In the genomic region with DNA sequence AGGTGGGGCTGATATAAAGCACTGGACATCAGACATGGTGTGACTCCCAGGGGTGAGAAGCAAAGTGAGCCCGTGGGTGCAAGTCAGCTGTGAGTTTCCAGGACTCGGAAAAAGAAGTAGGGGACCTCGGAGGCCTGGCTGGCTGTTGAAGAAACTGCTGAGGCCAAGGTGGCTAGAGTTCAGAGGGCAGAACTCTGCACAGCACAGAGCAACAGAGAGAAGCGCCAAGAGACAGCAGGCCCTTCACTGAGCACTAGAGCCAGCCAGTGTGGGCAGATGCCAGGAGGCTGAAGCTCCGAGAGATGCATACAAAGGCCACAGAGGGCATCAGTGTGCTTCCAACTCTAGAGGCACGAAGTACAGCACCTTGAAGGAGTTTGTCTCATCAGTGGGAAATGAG, we compare ENCODE assay signal across 9 mouse cellular contexts. TPM values are rescaled to one million over a fixed set of nuclear protein-coding genes. Genes with fewer than 3 reads are reported as not detected.
DNase-seq lines count a peak whose midpoint lies in the region; ATAC-seq lines count a peak whose summit lies in the region.
"Had no signal": no experiment of that assay in that cellular context is flagged by ENCODE, and none has a peak within 500 bp of the region (broad histone marks: within the 10 kb centered on the region; RNA-seq: fewer than 3 reads in every experiment).

No protein-coding gene starts in this region.

- peaks cover 5% of the 10 kb centered on the region; the same call in 1 of the 2 replicates for H3K36me3 ChIP-seq in heart, embryonic 11.5 days (ENCODE audit: control insufficient read depth, insufficient read depth, low read length)
- peaks cover 59% of the 10 kb centered on the region for H3K36me3 ChIP-seq in liver, embryonic 13.5 days
- peaks cover 8% of the 10 kb centered on the region for H3K36me3 ChIP-seq in hindbrain, embryonic 13.5 days

- 55% methylated on average over 6 of the region's 6 CpGs for WGBS in heart, embryonic 11.5 days (ENCODE audit: insufficient replicate concordance)
- 74% methylated on average over 6 of the region's 6 CpGs for WGBS in liver, embryonic 13.5 days (ENCODE audit: insufficient replicate concordance)
- 85% methylated on average over 6 of the region's 6 CpGs for WGBS in hindbrain, embryonic 13.5 days

- no peak overlapping the region for H3K4me3 ChIP-seq in heart, embryonic 11.5 days (ENCODE audit: low read depth, low read length)
- no peak overlapping the region for H3K4me3 ChIP-seq in liver, embryonic 13.5 days (replicated peaks)
- no peak overlapping the region for H3K4me3 ChIP-seq in hindbrain, embryonic 13.5 days
- H3K4me3 ChIP-seq: megakaryocyte, embryonic 14.5 days had no signal

- no peak overlapping the region for H3K4me2 ChIP-seq in heart, embryonic 11.5 days
- H3K4me2 ChIP-seq in liver, embryonic 13.5 days, result peak overlapping the region; percentile 13; the same call in 1 of the 2 replicates
- H3K4me2 ChIP-seq in hindbrain, embryonic 13.5 days, result no peak overlapping the region

- peaks cover 33% of the 10 kb centered on the region for H3K4me1 ChIP-seq in heart, embryonic 11.5 days (ENCODE audit: control insufficient read depth, insufficient read depth, low read length)
- H3K4me1 ChIP-seq in liver, embryonic 13.5 days (replicated peaks), result peaks cover 59% of the 10 kb centered on the region
- peaks cover 5% of the 10 kb centered on the region for H3K4me1 ChIP-seq in hindbrain, embryonic 13.5 days (replicated peaks)

- no peaks in the 10 kb centered on the region for H3K9me3 ChIP-seq in heart, embryonic 11.5 days (replicated peaks; ENCODE audit: control insufficient read depth, low read length)
- H3K9me3 ChIP-seq in liver, embryonic 13.5 days (replicated peaks), result no peaks in the 10 kb centered on the region
- no peaks in the 10 kb centered on the region for H3K9me3 ChIP-seq in hindbrain, embryonic 13.5 days
- H3K9me3 ChIP-seq: megakaryocyte, embryonic 14.5 days had no signal

- no peak for ATAC-seq in heart, embryonic 11.5 days (replicated peaks; ENCODE audit: insufficient number of reproducible peaks, low FRiP score, low TSS enrichment)
- ATAC-seq in liver, embryonic 13.5 days (ENCODE audit: low read depth), result no peak
- ATAC-seq in hindbrain, embryonic 13.5 days (ENCODE audit: low FRiP score), result no peak

- DNase-seq in heart, adult 18-20 months, result peak; percentile 61 to 78
- no peak for DNase-seq in heart, adult 8-10 months (ENCODE audit: low spot score)
- peak; percentile 80 for DNase-seq in adipocyte (ENCODE audit: low spot score)
- no peak for DNase-seq in liver, embryonic 13.5 days
- DNase-seq in layer of hippocampus, adult 9-10 months (ENCODE audit: low spot score), result no peak
- no peak for DNase-seq in spleen, adult 18-20 months

- no peaks in the 10 kb centered on the region for H3K27me3 ChIP-seq in heart, embryonic 11.5 days (ENCODE audit: control insufficient read depth, insufficient read depth, low read length)
- H3K27me3 ChIP-seq in liver, embryonic 13.5 days, result no peaks in the 10 kb centered on the region
- no peaks in the 10 kb centered on the region for H3K27me3 ChIP-seq in hindbrain, embryonic 13.5 days
- H3K27me3 ChIP-seq: megakaryocyte, embryonic 14.5 days had no signal

- no peak overlapping the region for H3K9ac ChIP-seq in heart, embryonic 11.5 days (ENCODE audit: low read depth, low read length)
- peak overlapping the region; percentile 52 for H3K9ac ChIP-seq in liver, embryonic 13.5 days
- no peak overlapping the region; the same call in 1 of the 2 replicates for H3K9ac ChIP-seq in hindbrain, embryonic 13.5 days

- peak overlapping the region; percentile 22; the same call in 1 of the 2 replicates for H3K27ac ChIP-seq in heart, embryonic 11.5 days (ENCODE audit: low read depth, low read length)
- peak overlapping the region; percentile 85 for H3K27ac ChIP-seq in liver, embryonic 13.5 days
- H3K27ac ChIP-seq in hindbrain, embryonic 13.5 days, result no peak overlapping the region

RNA-seq across cellular contexts. Expression of gene Rnf141, which starts 26.1 kb away (rescaled TPM):
- 10 to 100 TPM; 43.8 to 46.3 TPM for total RNA-seq in heart, adult 18-20 months (2021)
- total RNA-seq in heart, adult 8-10 months (2022), result 10 to 100 TPM; 36.4 to 44.5 (median 39.8) TPM
- polyA plus RNA-seq in heart, embryonic 11.5 days (2014; fragmentation: Nextera tagmentation; extraction: Ambion mirVana), result 34.1 and 35.5 TPM in 2 replicates
- 24.0 and 30.3 TPM in 2 replicates for polyA plus RNA-seq in liver, embryonic 13.5 days (2015; fragmentation: Nextera tagmentation; extraction: Ambion mirVana)
- 29.7 and 31.2 TPM in 2 replicates for polyA plus RNA-seq in hindbrain, embryonic 13.5 days (2015; fragmentation: Nextera tagmentation; extraction: Ambion mirVana)

RNA-seq across cellular contexts. Expression of gene Lyve1, which starts 44.8 kb away (rescaled TPM):
- total RNA-seq in heart, adult 18-20 months (2021), result 10 to 100 TPM; 22.8 to 26.2 TPM
- 10 to 100 TPM; 10.4 to 16.8 (median 13.0) TPM for total RNA-seq in heart, adult 8-10 months (2022)
- 3.1 and 3.4 TPM in 2 replicates for polyA plus RNA-seq in heart, embryonic 11.5 days (2014; fragmentation: Nextera tagmentation; extraction: Ambion mirVana)
- 25.4 and 33.7 TPM in 2 replicates for polyA plus RNA-seq in liver, embryonic 13.5 days (2015; fragmentation: Nextera tagmentation; extraction: Ambion mirVana)
- 6.8 and 6.9 TPM in 2 replicates for polyA plus RNA-seq in hindbrain, embryonic 13.5 days (2015; fragmentation: Nextera tagmentation; extraction: Ambion mirVana)

RNA-seq across cellular contexts. Expression of gene Ampd3, which starts 50.2 kb away (rescaled TPM):
- 10 to 100 TPM; 31.3 to 34.4 TPM for total RNA-seq in heart, adult 18-20 months (2021)
- 10 to 100 TPM; 28.4 to 42.8 (median 34.3) TPM for total RNA-seq in heart, adult 8-10 months (2022)
- 6.0 and 8.9 TPM in 2 replicates for polyA plus RNA-seq in heart, embryonic 11.5 days (2014; fragmentation: Nextera tagmentation; extraction: Ambion mirVana)
- polyA plus RNA-seq in liver, embryonic 13.5 days (2015; fragmentation: Nextera tagmentation; extraction: Ambion mirVana), result 26.2 and 34.2 TPM in 2 replicates
- 4.3 and 4.9 TPM in 2 replicates for polyA plus RNA-seq in hindbrain, embryonic 13.5 days (2015; fragmentation: Nextera tagmentation; extraction: Ambion mirVana)

Comparison
In these comparisons a context has a peak if more than half of its experiments do, and no peak if none do; other contexts are left out.
1. DNase-seq: peak in heart, adult 18-20 months (2 of 2) and adipocyte (single experiment); none in heart, adult 8-10 months (single experiment), liver, embryonic 13.5 days (single experiment), layer of hippocampus, adult 9-10 months (single experiment) and spleen, adult 18-20 months (0 of 2).